Mouse (Mus musculus): ENCODE measurements around the gene Kmt5b.

DNA sequence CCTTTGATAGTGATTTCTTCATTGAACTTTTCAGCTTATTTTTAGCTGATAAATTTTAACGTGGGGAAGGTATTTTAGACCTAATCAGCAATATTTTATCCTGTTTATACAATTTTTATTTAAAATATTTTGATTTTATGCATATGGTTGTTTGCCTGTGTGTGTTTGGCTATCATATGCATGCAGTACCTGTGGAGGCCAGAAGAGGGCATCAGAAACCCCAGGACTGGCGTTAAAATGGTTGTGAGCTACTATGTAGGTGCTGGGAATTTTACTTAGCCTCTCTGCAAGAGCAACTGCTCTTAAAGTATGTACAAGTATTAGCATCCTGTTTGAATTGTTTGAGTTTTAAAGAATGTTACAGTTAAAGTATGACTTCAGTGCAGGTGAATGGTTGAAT, 97.7 kb downstream of the Kmt5b start:
- TF ChIP-seq FLI1 (IDR thresholded peaks at IDR 0.05; ENCODE audit: low read length) (no peak), GATA1 (IDR thresholded peaks at IDR 0.05; ENCODE audit: borderline replicate concordance, low read length) (no peak)
